Mouse (Mus musculus): ENCODE data around the gene Rps2. TPM values are rescaled to one million over a fixed set of nuclear protein-coding genes. Genes with fewer than 3 reads are reported as not detected.
"Not testable (repeated sequence)": the region's sequence is repeated elsewhere in the genome, so short reads cannot be mapped to it uniquely, and the experiment has no call there.

The Rps2 gene
- 892 and 929 TPM in 2 replicates for polyA plus RNA-seq (2016; fragmentation: Nextera tagmentation; extraction: Ambion mirVana)

GRCm38 (mm10) chr17:24717943-24718342 lies at the start of gene Rps2, which contains the start of gene Rnf151:
TSS of gene Rps2 (plus strand) at chr17:24718116.
TSS of gene Rnf151 (minus strand) at chr17:24718063.
- no peaks in the 10 kb centered on the region for H3K27me3 ChIP-seq
- 0 out of 2 replicates have a peak within 1 kb of the TSS, but pooled peaks have one; percentile 81 for H3K9ac ChIP-seq (replicated peaks)
- H3K4me3 ChIP-seq, result peak within 1 kb of the TSS; percentile 67
- H3K4me2 ChIP-seq (replicated peaks), result peak within 1 kb of the TSS; percentile 81
- peaks cover 26% of the 10 kb centered on the region for H3K4me1 ChIP-seq
- no peaks in the 10 kb centered on the region for H3K9me3 ChIP-seq
- ATAC-seq (ENCODE audit: low FRiP score, low read depth), result no peak
- H3K27ac ChIP-seq (replicated peaks), result no peak within 1 kb of the TSS
- peaks cover 27% of the 10 kb centered on the region for H3K36me3 ChIP-seq
- WGBS, result 80% methylated on average over 4 of the region's 4 CpGs

- peak overlapping the region; percentile 96 for H3K9ac ChIP-seq (replicated peaks)
- 12% methylated on average over 15 of the region's 15 CpGs for WGBS
- peaks cover 31% of the 10 kb centered on the region for H3K4me1 ChIP-seq
- peak overlapping the region; percentile 98 for H3K4me3 ChIP-seq
- not testable (repeated sequence) for H3K36me3 ChIP-seq, H3K27me3 ChIP-seq, H3K9me3 ChIP-seq
- peak overlapping the region; percentile 68 for H3K27ac ChIP-seq (replicated peaks)
- ATAC-seq (ENCODE audit: low FRiP score, low read depth), result peak; percentile 55
- H3K4me2 ChIP-seq (replicated peaks), result peak overlapping the region; percentile 86
These were observed 48.7 kb upstream of the Rps2 start for GRCm38 (mm10) chr17:24669214-24669544.

GRCm38 (mm10) chr17:24669545-24670245 lies 48.2 kb upstream of the Rps2 start, which contains the start of gene Zfp598:
TSS of gene Zfp598 (plus strand) at chr17:24669687.
- WGBS, result under 1% methylated on average over 79 of the region's 80 CpGs
- Histone ChIP-seq H3K4me2 (replicated peaks) (peak within 1 kb of the TSS; percentile 86), H3K9me3 (no peaks in the 10 kb centered on the region), H3K4me3 (peak within 1 kb of the TSS; percentile 98), H3K27ac (replicated peaks) (peak within 1 kb of the TSS; percentile 84), H3K27me3 (no peaks in the 10 kb centered on the region), H3K4me1 (peaks cover 31% of the 10 kb centered on the region), H3K9ac (replicated peaks) (peak within 1 kb of the TSS; percentile 96), H3K36me3 (0 out of 2 replicates have a peak, but pooled peaks cover 8% of the 10 kb centered on the region)
- ATAC-seq (ENCODE audit: low FRiP score, low read depth), result peak; percentile 97

GRCm38 (mm10) chr17:24670246-24670844 lies 47.6 kb upstream of the Rps2 start:
- Histone ChIP-seq H3K4me2 (replicated peaks) (peak overlapping the region; percentile 86), H3K9ac (replicated peaks) (peak overlapping the region; percentile 96), H3K9me3 (no peaks in the 10 kb centered on the region), H3K27ac (replicated peaks) (peak overlapping the region; percentile 84; the same call in 1 of the 2 replicates), H3K4me3 (peak overlapping the region; percentile 98), H3K27me3 (no peaks in the 10 kb centered on the region), H3K4me1 (peaks cover 31% of the 10 kb centered on the region), H3K36me3 (0 out of 2 replicates have a peak, but pooled peaks cover 8% of the 10 kb centered on the region)
- 14% methylated on average over 8 of the region's 8 CpGs for WGBS
- no peak for ATAC-seq (ENCODE audit: low FRiP score, low read depth)

GRCm38 (mm10) chr17:24671346-24671745 lies 46.6 kb upstream of the Rps2 start:
- Histone ChIP-seq H3K4me2 (replicated peaks) (peak overlapping the region; percentile 86), H3K4me1 (peaks cover 31% of the 10 kb centered on the region), H3K27ac (replicated peaks) (no peak overlapping the region), H3K27me3 (no peaks in the 10 kb centered on the region), H3K9me3 (no peaks in the 10 kb centered on the region), H3K9ac (replicated peaks) (peak overlapping the region; percentile 39), H3K36me3 (0 out of 2 replicates have a peak, but pooled peaks cover 9% of the 10 kb centered on the region), H3K4me3 (no peak overlapping the region)
- 72% methylated on average over 5 of the region's 5 CpGs for WGBS
- ATAC-seq (ENCODE audit: low FRiP score, low read depth), result no peak

GRCm38 (mm10) chr17:24672141-24672540 lies 45.8 kb upstream of the Rps2 start:
- Histone ChIP-seq H3K4me2 (replicated peaks) (peak overlapping the region; percentile 19; the same call in 1 of the 2 replicates), H3K9ac (replicated peaks) (no peak overlapping the region), H3K27me3 (no peaks in the 10 kb centered on the region), H3K9me3 (no peaks in the 10 kb centered on the region), H3K27ac (replicated peaks) (no peak overlapping the region), H3K4me3 (no peak overlapping the region), H3K36me3 (peaks cover 17% of the 10 kb centered on the region), H3K4me1 (peaks cover 31% of the 10 kb centered on the region)
- WGBS, result 45% methylated on average over 5 of the region's 5 CpGs
- no peak for ATAC-seq (ENCODE audit: low FRiP score, low read depth)

GRCm38 (mm10) chr17:24674277-24674676 lies 43.6 kb upstream of the Rps2 start:
- no peak overlapping the region for H3K27ac ChIP-seq (replicated peaks)
- no peak overlapping the region for H3K4me3 ChIP-seq
- peaks cover 24% of the 10 kb centered on the region for H3K4me1 ChIP-seq
- WGBS, result 89% methylated on average over 7 of the region's 7 CpGs
- no peaks in the 10 kb centered on the region for H3K27me3 ChIP-seq
- ATAC-seq (ENCODE audit: low FRiP score, low read depth), result no peak
- H3K9me3 ChIP-seq, result no peaks in the 10 kb centered on the region
- no peak overlapping the region for H3K4me2 ChIP-seq (replicated peaks)
- H3K36me3 ChIP-seq, result peaks cover 38% of the 10 kb centered on the region
- H3K9ac ChIP-seq (replicated peaks), result no peak overlapping the region

- ATAC-seq (ENCODE audit: low FRiP score, low read depth), result no peak
- H3K36me3 ChIP-seq, result peaks cover 57% of the 10 kb centered on the region
- no peaks in the 10 kb centered on the region for H3K9me3 ChIP-seq
- H3K4me2 ChIP-seq (replicated peaks), result no peak overlapping the region
- H3K4me1 ChIP-seq, result peaks cover 12% of the 10 kb centered on the region
- H3K9ac ChIP-seq (replicated peaks), result no peak overlapping the region
- 61% methylated on average over 2 of the region's 2 CpGs for WGBS
- H3K27me3 ChIP-seq, result no peaks in the 10 kb centered on the region
- H3K4me3 ChIP-seq, result no peak overlapping the region
- H3K27ac ChIP-seq (replicated peaks), result no peak overlapping the region
These were observed 41.7 kb upstream of the Rps2 start for GRCm38 (mm10) chr17:24676187-24676586.

GRCm38 (mm10) chr17:24676877-24677276 lies 41.0 kb upstream of the Rps2 start:
- Histone ChIP-seq H3K36me3 (peaks cover 64% of the 10 kb centered on the region), H3K9me3 (no peaks in the 10 kb centered on the region), H3K4me1 (peaks cover 5% of the 10 kb centered on the region), H3K4me3 (no peak overlapping the region), H3K4me2 (replicated peaks) (no peak overlapping the region), H3K27ac (replicated peaks) (no peak overlapping the region), H3K9ac (replicated peaks) (no peak overlapping the region), H3K27me3 (no peaks in the 10 kb centered on the region)
- ATAC-seq (ENCODE audit: low FRiP score, low read depth), result no peak
- 98% methylated on average over 5 of the region's 5 CpGs for WGBS

- Histone ChIP-seq H3K4me2 (replicated peaks) (no peak overlapping the region), H3K4me1 (no peaks in the 10 kb centered on the region), H3K9me3 (no peaks in the 10 kb centered on the region), H3K4me3 (no peak overlapping the region), H3K9ac (replicated peaks) (no peak overlapping the region), H3K36me3 (peaks cover 71% of the 10 kb centered on the region), H3K27me3 (no peaks in the 10 kb centered on the region), H3K27ac (replicated peaks) (no peak overlapping the region)
- no peak for ATAC-seq (ENCODE audit: low FRiP score, low read depth)
- 91% methylated on average over 24 of the region's 24 CpGs for WGBS
These were observed 40.3 kb upstream of the Rps2 start for GRCm38 (mm10) chr17:24677500-24678080.

- Histone ChIP-seq H3K27ac (replicated peaks) (no peak overlapping the region), H3K4me3 (no peak overlapping the region), H3K9me3 (no peaks in the 10 kb centered on the region), H3K4me2 (replicated peaks) (peak overlapping the region; percentile 6; the same call in 1 of the 2 replicates), H3K4me1 (peaks cover 23% of the 10 kb centered on the region), H3K9ac (replicated peaks) (no peak overlapping the region), H3K27me3 (peaks cover 52% of the 10 kb centered on the region), H3K36me3 (peaks cover 11% of the 10 kb centered on the region)
- no peak for ATAC-seq (ENCODE audit: low FRiP score, low read depth)
- 31% methylated on average over 16 of the region's 16 CpGs for WGBS
These were observed 31.4 kb upstream of the Rps2 start for GRCm38 (mm10) chr17:24686514-24686913.

- ATAC-seq (ENCODE audit: low FRiP score, low read depth), result no peak
- peak overlapping the region; percentile 28 for H3K4me3 ChIP-seq
- 1% methylated on average over 25 of the region's 25 CpGs for WGBS
- H3K9ac ChIP-seq (replicated peaks), result peak overlapping the region; percentile 39; the same call in 1 of the 2 replicates
- H3K4me2 ChIP-seq (replicated peaks), result peak overlapping the region; percentile 50
- peaks cover 52% of the 10 kb centered on the region for H3K27me3 ChIP-seq
- H3K27ac ChIP-seq (replicated peaks), result no peak overlapping the region
- H3K4me1 ChIP-seq, result peaks cover 23% of the 10 kb centered on the region
- H3K36me3 ChIP-seq, result peaks cover 7% of the 10 kb centered on the region; the same call in 1 of the 2 replicates
- H3K9me3 ChIP-seq, result no peaks in the 10 kb centered on the region
These were observed 30.7 kb upstream of the Rps2 start for GRCm38 (mm10) chr17:24687146-24687595.
